Mouse (Mus musculus): ENCODE data around the gene Bpifc. TPM values are rescaled to one million over a fixed set of nuclear protein-coding genes. Genes with fewer than 3 reads are reported as not detected.
A peak's percentile ranks its signal among the peaks of the same experiment; 100 is the strongest.

Gene Bpifc
- polyA plus RNA-seq, 1 experiment from 2014 or later, result 14.9 TPM

DNA sequence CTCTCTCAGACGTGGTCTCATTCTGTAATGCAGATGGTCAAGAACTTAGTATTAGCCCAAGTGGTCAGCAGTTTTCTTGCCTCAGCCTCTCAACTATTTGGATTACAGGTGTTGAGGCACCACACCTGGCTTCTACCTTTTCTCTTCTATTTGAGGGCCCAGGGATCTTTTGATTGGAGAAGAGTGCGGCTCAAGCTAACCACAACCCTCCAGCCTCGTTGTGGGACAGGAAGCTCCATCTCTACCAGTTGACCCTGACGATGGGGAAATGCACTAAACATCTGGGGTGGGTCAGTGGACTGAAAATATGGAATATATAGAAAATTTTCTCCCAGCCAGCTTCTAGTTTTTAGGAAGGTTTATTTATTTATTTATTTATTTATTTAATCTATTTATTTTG lies 19.3 kb downstream of the Bpifc start:
- Histone ChIP-seq H3K36me3 (ENCODE audit: control insufficient read depth, insufficient read depth, low read length) (no peaks in the 10 kb centered on the region), H3K4me3 (ENCODE audit: low read depth, low read length) (no peak overlapping the region), H3K4me2 (replicated peaks; ENCODE audit: low read depth) (no peak overlapping the region), H3K27me3 (ENCODE audit: control insufficient read depth, insufficient read depth, low read length) (no peaks in the 10 kb centered on the region), H3K27ac (replicated peaks) (no peak overlapping the region), H3K9ac (ENCODE audit: low read length) (no peak overlapping the region), H3K9me3 (ENCODE audit: control insufficient read depth, low read length) (no peaks in the 10 kb centered on the region), H3K4me1 (replicated peaks; ENCODE audit: control insufficient read depth, insufficient read depth) (no peaks in the 10 kb centered on the region)
- WGBS, result 72% methylated on average over 4 of the region's 4 CpGs
- TF ChIP-seq CTCF (IDR thresholded peaks at IDR 0.05; ENCODE audit: low read depth), result no peak
- TF ChIP-seq EP300 (optimal IDR thresholded peaks at IDR 0.05), result no peak
- DNase-seq (ENCODE audit: low spot score) (no peak), ATAC-seq (ENCODE audit: low FRiP score, low TSS enrichment) (no peak)

DNA sequence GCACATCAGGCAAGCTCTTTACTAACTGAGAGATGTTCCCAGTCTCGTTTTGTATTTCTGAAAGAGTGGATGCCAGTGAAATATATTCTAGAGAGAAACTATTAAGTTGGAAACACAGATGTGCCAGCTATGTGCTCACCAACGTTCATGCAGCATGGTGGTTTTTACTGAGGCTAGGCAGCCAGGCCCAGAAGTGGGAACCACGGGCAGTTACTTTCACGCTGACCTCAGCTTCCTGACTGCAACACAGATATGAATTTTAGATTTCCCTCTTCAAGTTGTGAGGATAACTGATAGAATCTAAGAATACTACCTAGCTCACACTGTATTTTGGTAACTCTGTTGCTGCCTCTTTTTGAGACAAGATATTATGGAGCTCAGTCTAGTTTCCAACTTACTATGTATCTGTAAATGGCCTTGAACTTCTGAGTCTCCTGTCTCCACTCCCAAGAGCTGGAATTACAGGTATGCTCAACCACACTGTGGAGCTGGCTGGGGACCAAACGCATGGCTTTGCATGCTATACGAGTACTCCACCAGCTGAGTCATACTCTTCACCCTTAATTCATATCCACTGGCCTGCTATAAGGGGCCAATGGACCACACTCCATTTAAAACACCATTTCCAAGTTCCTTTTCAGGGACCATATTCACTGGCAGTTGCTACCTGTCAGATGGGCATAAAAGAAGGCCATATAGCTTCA lies 22.1 kb downstream of the Bpifc start:
- no peaks in the 10 kb centered on the region for H3K9me3 ChIP-seq (ENCODE audit: control insufficient read depth, low read length)
- H3K4me2 ChIP-seq (replicated peaks; ENCODE audit: low read depth), result no peak overlapping the region
- peak overlapping the region; percentile 78 for H3K27ac ChIP-seq (replicated peaks)
- H3K36me3 ChIP-seq (ENCODE audit: control insufficient read depth, insufficient read depth, low read length), result no peaks in the 10 kb centered on the region
- no peak overlapping the region for H3K9ac ChIP-seq (ENCODE audit: low read length)
- WGBS, result 68% methylated on average over 6 of the region's 6 CpGs
- ATAC-seq (ENCODE audit: low FRiP score, low TSS enrichment) (no peak), DNase-seq (ENCODE audit: low spot score) (no peak)
- no peaks in the 10 kb centered on the region for H3K27me3 ChIP-seq (ENCODE audit: control insufficient read depth, insufficient read depth, low read length)
- H3K4me1 ChIP-seq (replicated peaks; ENCODE audit: control insufficient read depth, insufficient read depth), result no peaks in the 10 kb centered on the region
- no peak overlapping the region for H3K4me3 ChIP-seq (ENCODE audit: low read depth, low read length)
- TF ChIP-seq CTCF (IDR thresholded peaks at IDR 0.05; ENCODE audit: low read depth) (no peak), EP300 (optimal IDR thresholded peaks at IDR 0.05) (no peak)

DNA sequence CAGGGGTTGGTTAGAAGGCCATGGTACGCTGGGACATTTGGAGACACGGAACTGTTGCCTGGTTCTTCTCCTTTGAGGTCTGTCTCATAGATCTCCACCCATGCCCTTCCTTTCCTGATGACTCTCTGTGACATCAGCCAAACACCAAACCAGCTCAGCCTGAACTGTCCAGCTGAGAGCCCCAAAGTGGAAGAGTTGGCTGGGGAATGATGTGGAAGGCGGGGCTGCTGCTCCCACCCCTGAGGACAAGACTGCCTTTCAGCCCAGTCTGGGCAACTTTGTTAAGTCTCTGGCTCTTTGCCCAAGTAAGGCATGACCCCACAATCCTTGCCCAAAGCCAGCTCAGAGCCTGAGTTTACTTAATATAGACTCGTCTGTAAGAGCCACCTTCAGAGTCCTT lies 38.8 kb downstream of the Bpifc start:
- no peaks in the 10 kb centered on the region for H3K36me3 ChIP-seq (ENCODE audit: control insufficient read depth, insufficient read depth, low read length)
- H3K4me2 ChIP-seq (replicated peaks; ENCODE audit: low read depth), result no peak overlapping the region
- 52% methylated on average over 4 of the region's 4 CpGs for WGBS
- DNase-seq (ENCODE audit: low spot score) (peak; percentile 20), ATAC-seq (ENCODE audit: low FRiP score, low TSS enrichment) (peak; percentile 67; the same call in 1 of the 2 replicates)
- no peak for TF ChIP-seq CTCF (IDR thresholded peaks at IDR 0.05; ENCODE audit: low read depth)
- peak; percentile 56 for TF ChIP-seq EP300 (optimal IDR thresholded peaks at IDR 0.05)
- no peaks in the 10 kb centered on the region for H3K9me3 ChIP-seq (ENCODE audit: control insufficient read depth, low read length)
- H3K27me3 ChIP-seq (ENCODE audit: control insufficient read depth, insufficient read depth, low read length), result no peaks in the 10 kb centered on the region
- H3K4me3 ChIP-seq (ENCODE audit: low read depth, low read length), result no peak overlapping the region
- H3K4me1 ChIP-seq (replicated peaks; ENCODE audit: control insufficient read depth, insufficient read depth), result no peaks in the 10 kb centered on the region
- peak overlapping the region; percentile 56; the same call in 1 of the 2 replicates for H3K27ac ChIP-seq (replicated peaks)
- H3K9ac ChIP-seq (ENCODE audit: low read length), result no peak overlapping the region

DNA sequence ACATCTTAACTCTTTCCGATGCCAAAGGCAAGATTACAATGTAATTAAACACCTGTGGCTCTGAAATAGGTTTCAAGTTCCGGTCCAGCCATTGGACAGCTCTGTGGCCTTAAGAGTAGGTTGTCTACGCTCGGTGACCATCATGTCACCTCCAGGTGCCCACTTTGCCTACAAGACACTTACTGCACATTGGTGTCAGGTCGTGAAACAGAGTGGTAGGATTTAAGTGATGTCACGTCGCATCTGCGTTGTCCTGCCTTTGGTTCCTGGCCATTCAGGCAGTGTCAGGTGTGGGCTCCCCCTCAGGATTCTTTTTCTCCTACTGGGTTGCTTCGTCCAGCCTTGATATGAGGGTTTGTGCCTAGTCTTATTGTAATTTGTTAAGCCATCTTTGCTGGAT lies 39.9 kb downstream of the Bpifc start:
- no peaks in the 10 kb centered on the region for H3K27me3 ChIP-seq (ENCODE audit: control insufficient read depth, insufficient read depth, low read length)
- no peak for DNase-seq (ENCODE audit: low spot score)
- H3K4me1 ChIP-seq (replicated peaks; ENCODE audit: control insufficient read depth, insufficient read depth), result no peaks in the 10 kb centered on the region
- H3K9ac ChIP-seq (ENCODE audit: low read length), result no peak overlapping the region
- no peak for ATAC-seq (ENCODE audit: low FRiP score, low TSS enrichment)
- no peak overlapping the region for H3K4me3 ChIP-seq (ENCODE audit: low read depth, low read length)
- H3K9me3 ChIP-seq (ENCODE audit: control insufficient read depth, low read length), result no peaks in the 10 kb centered on the region
- TF ChIP-seq EP300 (optimal IDR thresholded peaks at IDR 0.05) (no peak), CTCF (IDR thresholded peaks at IDR 0.05; ENCODE audit: low read depth) (no peak)
- 90% methylated on average over 9 of the region's 9 CpGs for WGBS
- H3K36me3 ChIP-seq (ENCODE audit: control insufficient read depth, insufficient read depth, low read length), result no peaks in the 10 kb centered on the region
- no peak overlapping the region for H3K4me2 ChIP-seq (replicated peaks; ENCODE audit: low read depth)
- no peak overlapping the region for H3K27ac ChIP-seq (replicated peaks)

DNA sequence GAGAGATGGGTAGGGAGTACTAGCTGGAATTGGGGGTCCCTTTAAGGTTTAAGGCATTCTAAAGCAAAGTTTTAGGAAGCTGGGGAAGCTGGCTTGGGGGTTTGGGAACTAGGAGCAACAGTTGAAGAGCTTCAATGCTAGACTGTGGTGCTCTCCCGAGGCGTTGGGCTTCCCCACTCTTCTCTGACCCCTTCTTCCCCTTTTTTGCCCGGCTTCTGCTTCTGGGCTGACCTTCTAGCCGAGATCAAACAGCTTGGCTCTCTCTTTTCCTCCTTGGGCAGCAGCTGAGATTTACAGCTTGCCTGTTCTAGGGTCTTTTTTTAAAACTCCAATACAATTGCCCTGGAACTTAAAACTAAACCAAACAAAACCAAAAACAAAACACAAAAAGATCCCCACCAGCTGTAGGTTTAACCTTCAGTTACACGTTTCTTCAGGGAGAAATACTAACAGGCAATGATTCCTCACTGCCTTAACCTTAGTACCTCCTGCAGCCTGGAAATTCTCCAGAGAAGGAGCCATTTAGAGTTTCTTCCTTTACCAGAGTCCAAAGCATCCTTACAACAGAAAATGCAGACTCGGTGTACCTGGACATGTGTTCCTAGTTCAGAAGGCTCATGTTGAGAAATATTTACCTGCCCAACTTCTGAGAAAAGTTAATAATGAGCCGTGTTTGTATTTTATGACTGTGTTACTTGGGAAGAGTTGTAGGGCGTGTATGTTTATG lies 41.6 kb downstream of the Bpifc start:
- ATAC-seq (ENCODE audit: low FRiP score, low TSS enrichment), result no peak
- H3K4me3 ChIP-seq (ENCODE audit: low read depth, low read length), result no peak overlapping the region
- no peaks in the 10 kb centered on the region for H3K9me3 ChIP-seq (ENCODE audit: control insufficient read depth, low read length)
- no peak overlapping the region for H3K4me2 ChIP-seq (replicated peaks; ENCODE audit: low read depth)
- WGBS, result 45% methylated on average over 8 of the region's 8 CpGs
- H3K27me3 ChIP-seq (ENCODE audit: control insufficient read depth, insufficient read depth, low read length), result no peaks in the 10 kb centered on the region
- TF ChIP-seq EP300 (optimal IDR thresholded peaks at IDR 0.05) (no peak), CTCF (IDR thresholded peaks at IDR 0.05; ENCODE audit: low read depth) (no peak)
- DNase-seq (ENCODE audit: low spot score), result no peak
- H3K27ac ChIP-seq (replicated peaks), result no peak overlapping the region
- H3K4me1 ChIP-seq (replicated peaks; ENCODE audit: control insufficient read depth, insufficient read depth), result no peaks in the 10 kb centered on the region
- H3K36me3 ChIP-seq (ENCODE audit: control insufficient read depth, insufficient read depth, low read length), result no peaks in the 10 kb centered on the region
- no peak overlapping the region for H3K9ac ChIP-seq (ENCODE audit: low read length)

DNA sequence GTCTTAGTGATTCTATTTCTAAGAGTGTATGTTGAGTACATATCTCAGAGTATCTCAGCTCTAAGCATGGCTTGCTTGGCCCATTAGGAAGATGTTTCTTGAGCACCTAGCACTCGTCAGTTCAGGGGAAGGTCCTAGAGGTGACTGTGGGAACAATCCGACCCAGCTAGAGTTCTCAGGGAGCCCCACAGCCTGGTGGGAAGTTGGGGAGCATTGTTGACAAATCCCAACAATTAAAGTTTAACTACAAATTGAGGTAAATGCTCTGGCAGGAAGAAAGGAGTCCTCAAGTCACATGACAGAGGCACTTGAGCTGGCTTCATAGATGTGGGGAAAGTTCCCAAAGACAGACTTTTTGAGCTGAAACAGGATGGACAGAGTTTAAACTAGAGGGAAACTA lies 43.0 kb downstream of the Bpifc start:
- TF ChIP-seq CTCF (IDR thresholded peaks at IDR 0.05; ENCODE audit: low read depth) (no peak), EP300 (optimal IDR thresholded peaks at IDR 0.05) (no peak)
- Histone ChIP-seq H3K27me3 (ENCODE audit: control insufficient read depth, insufficient read depth, low read length) (no peaks in the 10 kb centered on the region), H3K4me1 (replicated peaks; ENCODE audit: control insufficient read depth, insufficient read depth) (no peaks in the 10 kb centered on the region), H3K27ac (replicated peaks) (no peak overlapping the region), H3K9ac (ENCODE audit: low read length) (no peak overlapping the region), H3K36me3 (ENCODE audit: control insufficient read depth, insufficient read depth, low read length) (no peaks in the 10 kb centered on the region), H3K4me2 (replicated peaks; ENCODE audit: low read depth) (no peak overlapping the region), H3K4me3 (ENCODE audit: low read depth, low read length) (no peak overlapping the region), H3K9me3 (ENCODE audit: control insufficient read depth, low read length) (no peaks in the 10 kb centered on the region)
- WGBS, result 40% methylated on average over 2 of the region's 2 CpGs
- ATAC-seq (ENCODE audit: low FRiP score, low TSS enrichment) (no peak), DNase-seq (ENCODE audit: low spot score) (no peak)
